Mouse (Mus musculus) midbrain, embryonic 16.5 days (tissue): ENCODE data around the gene Twist1. TPM values are rescaled to one million over a fixed set of nuclear protein-coding genes. Genes with fewer than 3 reads are reported as not detected.

Source experiments
- ATAC-seq: fragments of 200-750 bp; cut with Nextera tagmentation; 2 replicates; pipeline ENCODE4 v1.8.0; 2017; ENCODE audit warnings: moderate TSS enrichment
- H3K27ac ChIP-seq: fragments of 300-500 bp; sonication (generic); 2 replicates; pipeline ENCODE4 v1.5.1; 2014; ENCODE audit warnings: mild to moderate bottlenecking, low read length, mixed read lengths
- H3K27me3 ChIP-seq: fragments of 300-500 bp; sonication (generic); 2 replicates; pipeline ENCODE4 v1.6.1; 2014; ENCODE audit warnings: low read depth, low read length, mixed read lengths; ENCODE audit not compliant: control insufficient read depth, insufficient read depth
- H3K36me3 ChIP-seq: fragments of 300-500 bp; sonication (generic); 2 replicates; pipeline ENCODE4 v1.6.1; 2014; ENCODE audit warnings: mild to moderate bottlenecking, low read length, moderate library complexity, mixed read lengths; ENCODE audit not compliant: control insufficient read depth, insufficient read depth
- H3K4me1 ChIP-seq: fragments of 300-500 bp; sonication (generic); 2 replicates; pipeline ENCODE4 v1.6.1; 2014; ENCODE audit warnings: mild to moderate bottlenecking, low read length, mixed read lengths; ENCODE audit not compliant: control insufficient read depth, insufficient read depth
- H3K4me2 ChIP-seq: fragments of 300-500 bp; sonication (generic); 2 replicates; pipeline ENCODE4 v1.6.1; 2014; ENCODE audit warnings: mild to moderate bottlenecking, low read length, mixed read lengths
- H3K4me3 ChIP-seq: fragments of 300-500 bp; sonication (generic); 2 replicates; pipeline ENCODE4 v1.5.1; 2014; ENCODE audit warnings: low read depth, mild to moderate bottlenecking, low read length, moderate library complexity, mixed read lengths
- H3K9ac ChIP-seq: fragments of 300-500 bp; sonication (generic); 2 replicates; pipeline ENCODE4 v1.6.1; 2014; ENCODE audit warnings: low read depth, low read length, mixed read lengths
- H3K9me3 ChIP-seq: fragments of 300-500 bp; sonication (generic); replicated peaks from 2 replicates; pipeline ENCODE4 v1.6.1; 2014; ENCODE audit warnings: mild to moderate bottlenecking, low read length, mixed read lengths; ENCODE audit not compliant: control insufficient read depth, poor library complexity, severe bottlenecking
- WGBS: fragments of 180-500 bp; shearing (Covaris S2); extraction: QIAGEN DNeasy Blood & Tissue Kit; methylation state at CpG from one replicate; pipeline ENCODE4 v1.1.7; 2014; 5-methylcytosine and 5-hydroxymethylcytosine counted together
- polyA plus RNA-seq: library from polyadenylated mRNA; unstranded; fragments of >200 nt; fragmentation: Nextera tagmentation; extraction: Ambion mirVana; gene quantifications from 2 replicates; pipeline ENCODE4 v1.2.1, GENCODE M21; 2015

Twist1 gene
- polyA plus RNA-seq, 1 experiment from 2014 or later: 0.69 TPM

- peaks cover 36% of the 10 kb centered on the region for H3K27me3 ChIP-seq
- no peaks in the 10 kb centered on the region for H3K9me3 ChIP-seq
- WGBS: 7% methylated on average over 2 of the region's 2 CpGs
- no peak overlapping the region for H3K9ac ChIP-seq
- no peak overlapping the region for H3K4me3 ChIP-seq
- H3K27ac ChIP-seq: no peak overlapping the region
- peaks cover 11% of the 10 kb centered on the region; the same call in 1 of the 2 replicates for H3K4me1 ChIP-seq
- no peak for ATAC-seq
- H3K36me3 ChIP-seq: no peaks in the 10 kb centered on the region
- H3K4me2 ChIP-seq: no peak overlapping the region
These were observed 7.0 kb downstream of the Twist1 start for GRCm38 (mm10) chr12:33964427-33964826.

- Histone ChIP-seq H3K4me1 (peaks cover 11% of the 10 kb centered on the region; the same call in 1 of the 2 replicates), H3K27ac (no peak overlapping the region), H3K9ac (no peak overlapping the region), H3K36me3 (no peaks in the 10 kb centered on the region), H3K27me3 (peaks cover 44% of the 10 kb centered on the region), H3K4me3 (no peak overlapping the region), H3K9me3 (no peaks in the 10 kb centered on the region), H3K4me2 (no peak overlapping the region)
- no peak for ATAC-seq
- WGBS: 5% methylated on average over 5 of the region's 5 CpGs
These were observed 8.3 kb downstream of the Twist1 start for GRCm38 (mm10) chr12:33965661-33966360.

GRCm38 (mm10) chr12:33966490-33967415 is 9.3 kb downstream of the Twist1 start:
- H3K9ac ChIP-seq: no peak overlapping the region
- H3K27me3 ChIP-seq: peaks cover 45% of the 10 kb centered on the region
- peak overlapping the region; percentile 15; the same call in 1 of the 2 replicates for H3K4me3 ChIP-seq
- H3K27ac ChIP-seq: no peak overlapping the region
- H3K4me1 ChIP-seq: peaks cover 11% of the 10 kb centered on the region; the same call in 1 of the 2 replicates
- ATAC-seq: peak; percentile 9; the same call in 1 of the 2 replicates
- WGBS: under 1% methylated on average over 35 of the region's 35 CpGs
- no peaks in the 10 kb centered on the region for H3K9me3 ChIP-seq
- H3K36me3 ChIP-seq: no peaks in the 10 kb centered on the region
- H3K4me2 ChIP-seq: peak overlapping the region; percentile 39

GRCm38 (mm10) chr12:33967514-33967913 is 10.0 kb downstream of the Twist1 start:
- Histone ChIP-seq H3K9me3 (no peaks in the 10 kb centered on the region), H3K4me1 (peaks cover 11% of the 10 kb centered on the region; the same call in 1 of the 2 replicates), H3K36me3 (no peaks in the 10 kb centered on the region), H3K4me3 (peak overlapping the region; percentile 15; the same call in 1 of the 2 replicates), H3K4me2 (peak overlapping the region; percentile 39), H3K27ac (no peak overlapping the region), H3K27me3 (peaks cover 38% of the 10 kb centered on the region), H3K9ac (no peak overlapping the region)
- peak; percentile 77 for ATAC-seq
- under 1% methylated on average over 21 of the region's 21 CpGs for WGBS

- peak; percentile 46 for ATAC-seq
These were observed 10.8 kb downstream of the Twist1 start for GRCm38 (mm10) chr12:33968041-33968897.

GRCm38 (mm10) chr12:33968898-33969178 is 11.4 kb downstream of the Twist1 start:
- WGBS: 11% methylated on average over 4 of the region's 4 CpGs
- ATAC-seq: no peak
- H3K4me2 ChIP-seq: no peak overlapping the region
- H3K27me3 ChIP-seq: peaks cover 35% of the 10 kb centered on the region
- H3K9ac ChIP-seq: no peak overlapping the region
- H3K4me1 ChIP-seq: peaks cover 11% of the 10 kb centered on the region; the same call in 1 of the 2 replicates
- H3K4me3 ChIP-seq: no peak overlapping the region
- no peaks in the 10 kb centered on the region for H3K36me3 ChIP-seq
- H3K9me3 ChIP-seq: no peaks in the 10 kb centered on the region
- no peak overlapping the region for H3K27ac ChIP-seq

More at GRCm38 (mm10) chr12:33968041-33968897, 10.8 kb downstream of the Twist1 start:
- Histone ChIP-seq H3K27me3 (peaks cover 38% of the 10 kb centered on the region), H3K4me3 (peak overlapping the region; percentile 9; the same call in 1 of the 2 replicates), H3K4me1 (peaks cover 11% of the 10 kb centered on the region; the same call in 1 of the 2 replicates), H3K9ac (no peak overlapping the region), H3K9me3 (no peaks in the 10 kb centered on the region), H3K4me2 (peak overlapping the region; percentile 39), H3K27ac (no peak overlapping the region), H3K36me3 (no peaks in the 10 kb centered on the region)
- under 1% methylated on average over 37 of the region's 37 CpGs for WGBS

GRCm38 (mm10) chr12:33980159-33980558 is 22.7 kb downstream of the Twist1 start:
- H3K4me1 ChIP-seq: no peaks in the 10 kb centered on the region
- H3K9ac ChIP-seq: no peak overlapping the region
- H3K9me3 ChIP-seq: no peaks in the 10 kb centered on the region

GRCm38 (mm10) chr12:33981433-33981832 is 24.0 kb downstream of the Twist1 start:
- Histone ChIP-seq H3K9me3 (no peaks in the 10 kb centered on the region), H3K27ac (no peak overlapping the region), H3K27me3 (no peaks in the 10 kb centered on the region), H3K9ac (no peak overlapping the region), H3K4me2 (no peak overlapping the region), H3K4me1 (no peaks in the 10 kb centered on the region), H3K4me3 (no peak overlapping the region), H3K36me3 (no peaks in the 10 kb centered on the region)
- no peak for ATAC-seq
- WGBS: 25% methylated on average over 7 of the region's 7 CpGs

More at GRCm38 (mm10) chr12:33980159-33980558, 22.7 kb downstream of the Twist1 start:
- no peak overlapping the region for H3K27ac ChIP-seq
- 76% methylated on average over 4 of the region's 4 CpGs for WGBS
- H3K4me2 ChIP-seq: no peak overlapping the region
- H3K27me3 ChIP-seq: no peaks in the 10 kb centered on the region
- no peaks in the 10 kb centered on the region for H3K36me3 ChIP-seq
- no peak overlapping the region for H3K4me3 ChIP-seq
- no peak for ATAC-seq
